Mouse (Mus musculus): ENCODE measurements around the gene Nrxn1.

GRCm38 (mm10) chr17:90238964-90239363 lies 853.9 kb downstream of the Nrxn1 start:
- TF ChIP-seq CTCF (conservative IDR thresholded peaks at IDR 0.05; ENCODE audit: insufficient read depth, insufficient read length, low read depth, low read length) (no peak), POLR2A (IDR thresholded peaks at IDR 0.05; ENCODE audit: low read depth, low read length) (no peak)

Data from kidney, adult 2 months (tissue).